Mouse (Mus musculus) lung, embryonic 14.5 days (tissue): Measurements from ENCODE around the gene Gnb5. TPM values are rescaled to one million over a fixed set of nuclear protein-coding genes. Genes with fewer than 3 reads are reported as not detected.
"Not testable (repeated sequence)": the region's sequence is repeated elsewhere in the genome, so short reads cannot be mapped to it uniquely, and the experiment has no call there.

Source experiments
- ATAC-seq: fragments of 200-750 bp; cut with Nextera tagmentation; 2 replicates; pipeline ENCODE4 v1.8.0; 2017; ENCODE audit warnings: mild to moderate bottlenecking, moderate TSS enrichment, moderate library complexity; ENCODE audit not compliant: insufficient read depth
- DNase-seq: peaks from one replicate; pipeline ENCODE4 v3.0.0-alpha.2; 2015
- H3K27ac ChIP-seq: fragments of 300-500 bp; sonication (generic); 2 replicates; pipeline ENCODE4 v1.5.1; 2014; ENCODE audit warnings: low read depth, mild to moderate bottlenecking, moderate library complexity
- H3K27me3 ChIP-seq: fragments of 300-500 bp; sonication (generic); 2 replicates; pipeline ENCODE4 v1.6.1; 2014; ENCODE audit warnings: low read length, control low read depth; ENCODE audit not compliant: insufficient read depth
- H3K36me3 ChIP-seq: fragments of 300-500 bp; sonication (generic); 2 replicates; pipeline ENCODE4 v1.6.1; 2014; ENCODE audit warnings: control low read depth; ENCODE audit not compliant: insufficient read depth
- H3K4me1 ChIP-seq: fragments of 300-500 bp; sonication (generic); 2 replicates; pipeline ENCODE4 v1.6.1; 2014; ENCODE audit warnings: antibody characterized with exemption, control low read depth; ENCODE audit not compliant: insufficient read depth
- H3K4me2 ChIP-seq: fragments of 300-500 bp; sonication (generic); 2 replicates; pipeline ENCODE4 v1.6.1; 2014; ENCODE audit warnings: mild to moderate bottlenecking
- H3K4me3 ChIP-seq: fragments of 300-500 bp; sonication (generic); 2 replicates; pipeline ENCODE4 v1.5.1; 2014; ENCODE audit warnings: low read depth, low read length
- H3K9ac ChIP-seq: fragments of 300-500 bp; sonication (generic); 2 replicates; pipeline ENCODE4 v1.6.1; 2014
- H3K9me3 ChIP-seq: fragments of 300-500 bp; sonication (generic); 2 replicates; pipeline ENCODE4 v1.6.1; 2016; ENCODE audit warnings: low read depth, low read length, control low read depth
- CTCF ChIP-seq: IDR thresholded peaks from 2 replicates; pipeline ENCODE4 v1.5.1; 2016; ENCODE audit warnings: antibody characterized with exemption, low read depth
- WGBS: fragments of 180-500 bp; shearing (Covaris S2); extraction: QIAGEN DNeasy Blood & Tissue Kit; methylation state at CpG from one replicate; pipeline ENCODE4 v1.1.7; 2014; 5-methylcytosine and 5-hydroxymethylcytosine counted together
- polyA plus RNA-seq: library from polyadenylated mRNA; unstranded; fragments of >200 nt; fragmentation: Nextera tagmentation; extraction: Ambion mirVana; gene quantifications from 2 replicates; pipeline ENCODE4 v1.2.1, GENCODE M21; 2014

Gnb5 gene
- polyA plus RNA-seq, 1 experiment from 2014 or later, result 17.9 TPM

DNA sequence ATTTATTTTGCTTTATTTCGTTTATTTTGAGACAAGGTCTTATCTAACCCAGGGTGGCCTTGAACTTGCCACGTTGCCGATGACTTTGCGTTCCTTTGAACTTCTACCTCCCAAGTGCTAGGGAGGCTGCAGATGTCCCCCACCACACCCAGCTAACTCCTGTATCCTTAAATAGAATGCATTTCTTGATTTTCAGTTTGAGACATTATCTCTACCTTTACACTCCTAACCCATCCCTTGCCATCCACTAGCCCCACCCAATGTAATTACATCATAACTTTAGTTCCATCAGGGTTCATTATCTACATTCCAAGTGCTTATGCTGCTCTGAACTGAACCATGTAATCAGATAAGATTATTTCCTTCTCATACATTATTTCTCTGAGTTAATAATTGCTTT lies 49.7 kb downstream of the Gnb5 start:
- no peaks in the 10 kb centered on the region for H3K36me3 ChIP-seq
- no peak overlapping the region for H3K9ac ChIP-seq
- H3K27me3 ChIP-seq, result no peaks in the 10 kb centered on the region
- H3K4me3 ChIP-seq, result no peak overlapping the region
- no peak overlapping the region for H3K4me2 ChIP-seq
- DNase-seq, result no peak
- H3K4me1 ChIP-seq, result no peaks in the 10 kb centered on the region
- H3K9me3 ChIP-seq, result no peaks in the 10 kb centered on the region
- no peak for ATAC-seq
- TF ChIP-seq CTCF, result no peak
- H3K27ac ChIP-seq, result no peak overlapping the region
- WGBS, result 77% methylated on average over 4 of the region's 4 CpGs

DNA sequence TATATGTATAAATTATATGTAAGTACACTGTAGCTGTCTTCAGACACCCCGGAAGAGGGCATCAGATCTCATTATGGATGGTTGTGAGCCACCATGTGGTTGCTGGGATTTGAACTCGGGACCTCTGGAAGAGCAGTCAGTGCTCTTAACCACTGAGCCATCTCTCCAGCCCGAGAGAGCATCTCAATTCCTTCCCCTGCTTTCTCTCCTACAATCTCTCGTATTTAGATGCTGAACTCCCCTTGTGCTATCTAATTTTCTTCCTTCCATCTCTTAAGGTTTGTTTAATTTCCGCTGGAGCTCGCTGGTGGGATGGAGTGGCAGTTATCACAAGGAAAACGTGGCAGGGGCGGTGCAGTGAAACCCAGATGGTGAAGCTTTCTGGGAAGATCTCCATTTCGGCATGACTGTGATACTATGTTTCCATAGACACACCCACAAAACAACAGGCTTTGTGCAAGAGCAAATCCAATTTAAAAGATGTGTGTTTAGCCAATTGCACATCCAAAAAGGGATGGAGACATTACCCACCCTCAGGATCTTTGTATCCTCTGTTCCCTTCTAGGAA lies 51.1 kb downstream of the Gnb5 start:
- ATAC-seq (no peak), DNase-seq (no peak)
- Histone ChIP-seq H3K4me1 (no peaks in the 10 kb centered on the region), H3K9me3 (no peaks in the 10 kb centered on the region), H3K4me2 (no peak overlapping the region), H3K36me3 (no peaks in the 10 kb centered on the region), H3K9ac (no peak overlapping the region), H3K4me3 (no peak overlapping the region), H3K27me3 (no peaks in the 10 kb centered on the region), H3K27ac (no peak overlapping the region)
- no peak for TF ChIP-seq CTCF
- 71% methylated on average over 9 of the region's 9 CpGs for WGBS

DNA sequence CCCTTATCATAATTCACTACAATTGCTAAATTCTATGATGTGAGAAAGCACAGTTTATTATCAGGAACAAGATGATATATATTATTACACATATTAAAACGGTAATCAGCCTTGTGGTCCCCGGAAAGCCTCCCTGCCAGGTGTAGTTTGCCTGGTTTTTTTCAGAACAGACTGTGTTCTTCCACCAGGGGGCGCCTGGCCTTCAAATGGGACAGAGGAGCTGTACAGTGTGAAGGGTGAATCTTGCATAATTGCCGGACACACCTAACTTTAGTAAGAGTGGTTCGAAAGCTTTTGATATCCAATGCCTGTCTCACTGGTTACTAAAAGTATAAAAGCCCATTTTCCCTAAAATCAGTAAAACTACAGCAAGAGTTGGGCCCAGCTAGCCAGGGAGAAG lies 55.6 kb downstream of the Gnb5 start:
- WGBS, result 30% methylated on average over 5 of the region's 5 CpGs
- DNase-seq, result peak; percentile 82

DNA sequence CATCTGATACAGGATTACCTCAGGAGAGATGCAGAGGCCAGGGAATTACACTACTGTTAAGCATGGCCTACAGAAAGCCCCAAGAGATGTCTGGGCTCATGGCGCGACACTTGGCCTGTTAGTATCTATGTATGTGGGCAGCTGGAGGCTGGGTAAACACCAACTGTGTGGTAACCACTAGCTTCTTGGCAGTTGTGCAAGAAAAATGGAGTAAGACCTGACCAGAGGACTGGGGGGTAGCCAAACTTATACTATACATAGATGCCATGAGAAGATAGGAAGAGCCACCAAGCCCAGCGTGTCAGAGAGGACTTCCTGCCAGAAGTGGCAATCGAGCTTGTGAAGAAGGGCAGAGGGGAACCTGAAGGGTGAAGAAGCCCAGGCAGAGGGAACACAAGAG lies 56.1 kb downstream of the Gnb5 start:
- WGBS, result 83% methylated on average over 4 of the region's 4 CpGs
- TF ChIP-seq CTCF, result no peak
- H3K4me3 ChIP-seq, result no peak overlapping the region
- no peak for ATAC-seq
- no peaks in the 10 kb centered on the region for H3K4me1 ChIP-seq
- no peak for DNase-seq
- no peaks in the 10 kb centered on the region for H3K36me3 ChIP-seq
- H3K9me3 ChIP-seq, result no peaks in the 10 kb centered on the region
- no peak overlapping the region for H3K27ac ChIP-seq
- no peak overlapping the region for H3K4me2 ChIP-seq
- no peak overlapping the region for H3K9ac ChIP-seq
- H3K27me3 ChIP-seq, result no peaks in the 10 kb centered on the region

More for the DNA sequence above, 55.6 kb downstream of the Gnb5 start:
- ATAC-seq, result peak; percentile 60; the same call in 1 of the 2 replicates
- Histone ChIP-seq H3K4me2 (no peak overlapping the region), H3K36me3 (no peaks in the 10 kb centered on the region), H3K4me1 (no peaks in the 10 kb centered on the region), H3K27me3 (no peaks in the 10 kb centered on the region), H3K27ac (no peak overlapping the region), H3K4me3 (no peak overlapping the region), H3K9ac (no peak overlapping the region), H3K9me3 (no peaks in the 10 kb centered on the region)
- TF ChIP-seq CTCF, result peak; percentile 87

DNA sequence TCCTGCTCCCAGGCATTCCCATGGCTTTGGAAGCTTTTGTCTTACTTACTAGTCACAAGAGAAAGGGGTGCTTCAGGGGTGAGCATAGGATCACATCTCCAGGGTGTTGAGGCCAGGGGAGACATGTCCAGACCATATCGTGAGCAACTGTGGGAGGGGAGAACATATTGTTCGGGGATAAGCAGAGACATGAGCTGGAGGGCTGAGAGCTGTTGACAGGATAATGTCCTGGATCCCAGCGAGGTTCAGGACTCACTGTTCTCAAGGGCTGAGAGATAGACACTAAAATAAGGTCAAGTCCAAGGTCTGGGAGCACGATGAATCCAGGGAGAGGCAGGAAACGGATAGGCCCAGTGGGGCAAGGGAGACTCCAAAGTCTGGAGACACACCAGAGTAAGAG lies 56.9 kb downstream of the Gnb5 start:
- no peaks in the 10 kb centered on the region for H3K4me1 ChIP-seq
- no peak overlapping the region for H3K4me2 ChIP-seq
- no peaks in the 10 kb centered on the region for H3K36me3 ChIP-seq
- no peak for TF ChIP-seq CTCF
- DNase-seq (no peak), ATAC-seq (no peak)
- H3K27me3 ChIP-seq, result no peaks in the 10 kb centered on the region
- WGBS, result 68% methylated on average over 5 of the region's 5 CpGs
- no peaks in the 10 kb centered on the region for H3K9me3 ChIP-seq
- no peak overlapping the region for H3K4me3 ChIP-seq
- no peak overlapping the region for H3K9ac ChIP-seq
- no peak overlapping the region for H3K27ac ChIP-seq

- H3K4me2 ChIP-seq, result not testable (repeated sequence)
- 61% methylated on average over 7 of the region's 7 CpGs for WGBS
Measured at GRCm38 (mm10) chr9:75363702-75364101, 57.6 kb downstream of the Gnb5 start.

DNA sequence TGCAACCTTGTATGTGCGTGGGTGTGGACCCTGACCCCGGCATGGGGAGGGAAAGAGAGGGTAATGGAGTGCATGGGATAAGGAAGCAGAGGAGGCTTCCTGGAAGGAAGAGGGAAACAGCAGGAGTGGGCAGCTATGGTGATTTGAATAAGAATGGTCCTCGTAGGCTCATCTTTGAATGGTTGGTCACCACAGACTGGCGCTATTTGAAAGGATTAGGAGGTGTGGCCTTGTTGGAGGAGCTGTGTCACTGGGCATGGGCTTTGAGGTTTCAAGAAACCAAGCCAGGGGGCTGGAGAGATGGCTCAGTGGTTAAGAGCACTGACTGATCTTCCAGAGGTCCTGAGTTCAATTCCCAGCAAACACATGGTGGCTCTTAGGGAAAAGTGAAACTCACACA lies 59.1 kb downstream of the Gnb5 start:
- Histone ChIP-seq H3K4me3 (no peak overlapping the region), H3K4me1 (no peaks in the 10 kb centered on the region), H3K27me3 (no peaks in the 10 kb centered on the region), H3K36me3 (no peaks in the 10 kb centered on the region), H3K27ac (no peak overlapping the region), H3K9me3 (no peaks in the 10 kb centered on the region), H3K9ac (no peak overlapping the region), H3K4me2 (no peak overlapping the region)
- ATAC-seq (no peak), DNase-seq (no peak)
- WGBS, result 62% methylated on average over 4 of the region's 4 CpGs
- no peak for TF ChIP-seq CTCF

More at GRCm38 (mm10) chr9:75363702-75364101, 57.6 kb downstream of the Gnb5 start:
- not testable (repeated sequence) for H3K9me3 ChIP-seq, DNase-seq, H3K36me3 ChIP-seq, H3K9ac ChIP-seq, ATAC-seq, H3K4me3 ChIP-seq, H3K4me1 ChIP-seq, H3K27ac ChIP-seq, H3K27me3 ChIP-seq

GRCm38 (mm10) chr9:75366191-75366590 lies 60.1 kb downstream of the Gnb5 start:
- no peaks in the 10 kb centered on the region for H3K27me3 ChIP-seq
- TF ChIP-seq CTCF, result no peak
- H3K4me2 ChIP-seq, result no peak overlapping the region
- no peaks in the 10 kb centered on the region for H3K9me3 ChIP-seq
- ATAC-seq (no peak), DNase-seq (no peak)
- 68% methylated on average over 5 of the region's 5 CpGs for WGBS
- H3K4me1 ChIP-seq, result no peaks in the 10 kb centered on the region
- H3K4me3 ChIP-seq, result no peak overlapping the region
- H3K36me3 ChIP-seq, result no peaks in the 10 kb centered on the region
- H3K9ac ChIP-seq, result no peak overlapping the region
- no peak overlapping the region for H3K27ac ChIP-seq
